Comparison of ENCODE assay signal across 7 mouse cellular contexts in genomic region chr19:10184096-10184495, GRCm38 (mm10). TPM values are rescaled to one million over a fixed set of nuclear protein-coding genes. Genes with fewer than 3 reads are reported as not detected.
A peak's percentile ranks its signal among the peaks of the same experiment; 100 is the strongest.
DNase-seq lines count a peak whose midpoint lies in the region; ATAC-seq and TF ChIP-seq lines count a peak whose summit lies in the region.

No protein-coding gene starts in this region.

- H3K4me1 ChIP-seq in brown adipose tissue, adult 24 weeks (ENCODE audit: control insufficient read depth, insufficient read depth, insufficient read length, low read length): no peaks in the 10 kb centered on the region
- 0 out of 2 replicates have a peak, but pooled peaks cover 7% of the 10 kb centered on the region for H3K4me1 ChIP-seq in hindbrain, embryonic 11.5 days (replicated peaks; ENCODE audit: control insufficient read depth, insufficient read depth, low read length)
- H3K4me1 ChIP-seq in liver, embryonic 14.5 days (replicated peaks; ENCODE audit: control insufficient read depth in 2 of 2, insufficient read depth in 2 of 2, low read length in 1 of 2): peaks cover 5 to 21% of the 10 kb centered on the region in 2 experiments; a peak in 3 of 4 replicates
- H3K4me1 ChIP-seq in neural tube, embryonic 14.5 days (ENCODE audit: control insufficient read depth, insufficient read depth, low read length): peaks cover 21% of the 10 kb centered on the region

- peak overlapping the region; percentile 88 for H3K4me3 ChIP-seq in brown adipose tissue, adult 24 weeks (ENCODE audit: insufficient read depth, low read depth, low read length)
- H3K4me3 ChIP-seq in hindbrain, embryonic 11.5 days (ENCODE audit: low read depth, low read length): peak overlapping the region; percentile 94
- peak overlapping the region; percentile 95 to 99 for H3K4me3 ChIP-seq in liver, embryonic 14.5 days (ENCODE audit: insufficient read depth in 1 of 2, low read depth in 2 of 2, low read length in 2 of 2)
- peak overlapping the region; percentile 92 for H3K4me3 ChIP-seq in neural tube, embryonic 14.5 days (ENCODE audit: low read depth, low read length)

- TF ChIP-seq EP300 in liver, embryonic 14.5 days (IDR thresholded peaks at IDR 0.05; ENCODE audit: low read depth): no peak

- no peak for TF ChIP-seq CTCF in liver, embryonic 14.5 days (IDR thresholded peaks at IDR 0.05; ENCODE audit: low read depth)

- ATAC-seq in hindbrain, embryonic 11.5 days (ENCODE audit: low FRiP score): 0 out of 2 replicates have a peak, but pooled peaks have one; percentile 7
- 0 out of 2 replicates have a peak, but pooled peaks have one; percentile 9 for ATAC-seq in liver, embryonic 14.5 days (ENCODE audit: insufficient read depth)
- ATAC-seq in neural tube, embryonic 14.5 days (ENCODE audit: low read depth): peak; percentile 13; the same call in 1 of the 2 replicates

- WGBS in hindbrain, embryonic 11.5 days: 13% methylated on average over 12 of the region's 12 CpGs
- 47% methylated on average over 12 of the region's 12 CpGs for WGBS in liver, embryonic 14.5 days (ENCODE audit: insufficient replicate concordance)
- 7% methylated on average over 12 of the region's 12 CpGs for WGBS in neural tube, embryonic 14.5 days

- peak overlapping the region; percentile 86 for H3K4me2 ChIP-seq in hindbrain, embryonic 11.5 days (replicated peaks; ENCODE audit: low read depth, low read length)
- H3K4me2 ChIP-seq in liver, embryonic 14.5 days (ENCODE audit: low read depth): peak overlapping the region; percentile 85
- H3K4me2 ChIP-seq in neural tube, embryonic 14.5 days (ENCODE audit: low read depth, low read length): peak overlapping the region; percentile 85

- no peaks in the 10 kb centered on the region for H3K27me3 ChIP-seq in hindbrain, embryonic 11.5 days (ENCODE audit: control insufficient read depth, insufficient read depth, low read length)
- no peaks in the 10 kb centered on the region for H3K27me3 ChIP-seq in liver, embryonic 14.5 days (ENCODE audit: control insufficient read depth, insufficient read depth, low read length)
- H3K27me3 ChIP-seq in neural tube, embryonic 14.5 days (ENCODE audit: control insufficient read depth, insufficient read depth, low read length): no peaks in the 10 kb centered on the region

- no peaks in the 10 kb centered on the region for H3K9me3 ChIP-seq in hindbrain, embryonic 11.5 days (ENCODE audit: control insufficient read depth, low read length)
- no peaks in the 10 kb centered on the region for H3K9me3 ChIP-seq in liver, embryonic 14.5 days (ENCODE audit: control insufficient read depth, low read length)
- no peaks in the 10 kb centered on the region for H3K9me3 ChIP-seq in neural tube, embryonic 14.5 days (ENCODE audit: control insufficient read depth, low read length)

- H3K27ac ChIP-seq in brown adipose tissue, adult 24 weeks (replicated peaks; ENCODE audit: low read depth, low read length): peak overlapping the region; percentile 47; the same call in 1 of the 2 replicates
- H3K27ac ChIP-seq in hindbrain, embryonic 11.5 days (ENCODE audit: low read depth, low read length): peak overlapping the region; percentile 97; the same call in 1 of the 2 replicates
- peak overlapping the region; percentile 31; the same call in 1 of the 2 replicates for H3K27ac ChIP-seq in liver, embryonic 14.5 days
- H3K27ac ChIP-seq in neural tube, embryonic 14.5 days (ENCODE audit: low read depth, low read length): peak overlapping the region; percentile 97

- peak; percentile 29 for DNase-seq in right cerebral cortex, postnatal 25 days
- DNase-seq in right cerebral cortex, postnatal 14 days: no peak
- peak; percentile 51 for DNase-seq in hindbrain, embryonic 11.5 days (ENCODE audit: low spot score)
- no peak for DNase-seq in liver, embryonic 14.5 days (ENCODE audit: low read depth in 3 of 3, low spot score in 3 of 3)
- no peak for DNase-seq in natural killer cell, adult 2 months (ENCODE audit: low spot score in 2 of 2)

- peak overlapping the region; percentile 97 for H3K9ac ChIP-seq in hindbrain, embryonic 11.5 days (ENCODE audit: low read depth, low read length)
- H3K9ac ChIP-seq in liver, embryonic 14.5 days (replicated peaks): peak overlapping the region; percentile 91
- H3K9ac ChIP-seq in neural tube, embryonic 14.5 days (replicated peaks; ENCODE audit: low read depth, low read length): peak overlapping the region; percentile 95

- H3K36me3 ChIP-seq in hindbrain, embryonic 11.5 days (ENCODE audit: control insufficient read depth, insufficient read depth, low read length): peaks cover 22% of the 10 kb centered on the region
- peaks cover 32% of the 10 kb centered on the region for H3K36me3 ChIP-seq in liver, embryonic 14.5 days (replicated peaks; ENCODE audit: control insufficient read depth, insufficient read depth, low read depth)
- H3K36me3 ChIP-seq in neural tube, embryonic 14.5 days (ENCODE audit: control insufficient read depth, insufficient read depth, low read length): peaks cover 31% of the 10 kb centered on the region

RNA-seq across cellular contexts. Expression of gene Fads1, which starts 1.4 kb away (rescaled TPM):
- 11.0 and 13.5 TPM in 2 replicates for polyA plus RNA-seq in brown adipose tissue, adult 24 weeks (2012; ENCODE audit: insufficient read depth, insufficient read length, missing spikeins)
- polyA plus RNA-seq in hindbrain, embryonic 11.5 days (2014; fragmentation: Nextera tagmentation; extraction: Ambion mirVana): 139 and 153 TPM in 2 replicates
- polyA plus RNA-seq in liver, embryonic 14.5 days (2012; rRNA removed): 27.3 and 32.1 TPM in 2 replicates
- polyA plus RNA-seq in liver, embryonic 14.5 days (2014; fragmentation: Nextera tagmentation; extraction: Ambion mirVana): 45.2 and 50.5 TPM in 2 replicates
- polyA plus RNA-seq in neural tube, embryonic 14.5 days (2014; fragmentation: Nextera tagmentation; extraction: Ambion mirVana): 148 and 165 TPM in 2 replicates

RNA-seq across cellular contexts. Expression of gene Tmem258, which starts 19.7 kb away (rescaled TPM):
- 175 and 198 TPM in 2 replicates for polyA plus RNA-seq in brown adipose tissue, adult 24 weeks (2012; ENCODE audit: insufficient read depth, insufficient read length, missing spikeins)
- polyA plus RNA-seq in hindbrain, embryonic 11.5 days (2014; fragmentation: Nextera tagmentation; extraction: Ambion mirVana): 349 and 363 TPM in 2 replicates
- 78.6 and 107 TPM in 2 replicates for polyA plus RNA-seq in liver, embryonic 14.5 days (2012; rRNA removed)
- 397 and 402 TPM in 2 replicates for polyA plus RNA-seq in liver, embryonic 14.5 days (2014; fragmentation: Nextera tagmentation; extraction: Ambion mirVana)
- polyA plus RNA-seq in neural tube, embryonic 14.5 days (2014; fragmentation: Nextera tagmentation; extraction: Ambion mirVana): 331 and 349 TPM in 2 replicates

RNA-seq across cellular contexts. Expression of gene Fen1, which starts 19.9 kb away (rescaled TPM):
- polyA plus RNA-seq in brown adipose tissue, adult 24 weeks (2012; ENCODE audit: insufficient read depth, insufficient read length, missing spikeins): 1.4 and 2.1 TPM in 2 replicates
- 80.1 and 96.5 TPM in 2 replicates for polyA plus RNA-seq in hindbrain, embryonic 11.5 days (2014; fragmentation: Nextera tagmentation; extraction: Ambion mirVana)
- 53.1 and 75.8 TPM in 2 replicates for polyA plus RNA-seq in liver, embryonic 14.5 days (2012; rRNA removed)
- 131 and 145 TPM in 2 replicates for polyA plus RNA-seq in liver, embryonic 14.5 days (2014; fragmentation: Nextera tagmentation; extraction: Ambion mirVana)
- 18.0 and 21.0 TPM in 2 replicates for polyA plus RNA-seq in neural tube, embryonic 14.5 days (2014; fragmentation: Nextera tagmentation; extraction: Ambion mirVana)

RNA-seq across cellular contexts. Expression of gene Myrf, which starts 56.5 kb away (rescaled TPM):
- polyA plus RNA-seq in brown adipose tissue, adult 24 weeks (2012; ENCODE audit: insufficient read depth, insufficient read length, missing spikeins): 0.44 and 0.50 TPM in 2 replicates
- polyA plus RNA-seq in hindbrain, embryonic 11.5 days (2014; fragmentation: Nextera tagmentation; extraction: Ambion mirVana): 1.3 and 1.6 TPM in 2 replicates
- polyA plus RNA-seq in liver, embryonic 14.5 days (2012; rRNA removed): 6.4 and 9.1 TPM in 2 replicates
- polyA plus RNA-seq in liver, embryonic 14.5 days (2014; fragmentation: Nextera tagmentation; extraction: Ambion mirVana): 3.5 and 3.7 TPM in 2 replicates
- 0.76 and 0.95 TPM in 2 replicates for polyA plus RNA-seq in neural tube, embryonic 14.5 days (2014; fragmentation: Nextera tagmentation; extraction: Ambion mirVana)

Comparison
In these comparisons a context has a peak if more than half of its experiments do, and no peak if none do; other contexts are left out.
1. DNase-seq: peak in right cerebral cortex, postnatal 25 days (single experiment) and hindbrain, embryonic 11.5 days (single experiment); none in right cerebral cortex, postnatal 14 days (single experiment), liver, embryonic 14.5 days (0 of 3) and natural killer cell, adult 2 months (0 of 2).
2. H3K27ac ChIP-seq: peak in every context shown above with its lines; median percentile 97 in hindbrain, embryonic 11.5 days; 97 in neural tube, embryonic 14.5 days; 47 in brown adipose tissue, adult 24 weeks; 31 in liver, embryonic 14.5 days.
3. Peak in every context shown above with its lines, with median percentiles within 50 percentile points of each other: H3K4me3 ChIP-seq, ATAC-seq, H3K4me2 ChIP-seq and H3K9ac ChIP-seq.